Mouse (Mus musculus): ENCODE data around the gene 1700030J22Rik. TPM values are rescaled to one million over a fixed set of nuclear protein-coding genes. Genes with fewer than 3 reads are reported as not detected.

1700030J22Rik gene
- polyA plus RNA-seq, 1 experiment from 2014 or later, result 2.1 TPM

DNA sequence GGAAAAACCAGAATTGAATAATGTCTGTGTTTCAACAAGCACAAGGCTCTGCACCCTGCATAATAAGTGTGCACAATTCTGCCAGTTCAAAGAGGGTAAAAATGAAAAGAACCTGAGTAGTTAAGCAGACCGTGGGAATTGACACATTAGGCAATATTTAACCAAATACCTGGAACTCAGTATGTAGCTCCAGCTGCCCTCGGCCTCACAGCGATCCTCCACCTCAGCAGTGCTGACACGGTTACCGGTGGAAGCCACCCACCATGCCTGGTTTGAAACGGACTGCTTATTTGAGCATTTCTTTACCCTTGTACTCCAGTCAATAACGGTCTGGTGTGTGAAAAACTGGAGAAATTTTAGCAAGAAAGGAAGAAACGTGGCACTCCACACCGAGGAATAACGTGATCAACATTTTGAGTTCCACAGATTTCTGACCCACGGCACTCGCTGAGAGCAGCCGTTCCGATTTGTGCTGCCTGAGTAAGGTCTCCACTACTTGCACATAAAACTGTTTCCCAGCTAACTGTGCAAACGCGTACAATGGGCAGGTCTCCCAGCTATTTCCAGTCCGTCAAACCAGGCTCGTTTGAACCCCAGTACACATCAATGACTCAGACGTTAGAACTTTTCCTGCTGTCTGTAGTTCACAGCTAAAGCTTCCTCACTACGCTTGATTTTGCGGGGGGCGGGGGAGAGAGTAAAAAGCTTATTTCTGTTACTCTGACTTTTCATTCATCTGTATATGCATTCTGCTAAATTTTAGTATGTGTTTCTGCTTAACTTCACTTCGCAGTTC, 13.6 kb upstream of the 1700030J22Rik start:
- ATAC-seq (ENCODE audit: insufficient number of reproducible peaks, low FRiP score, low TSS enrichment, low read depth), result no peak
- Histone ChIP-seq H3K4me3 (peak overlapping the region; percentile 58), H3K4me1 (peaks cover 10% of the 10 kb centered on the region), H3K27ac (no peak overlapping the region), H3K9ac (0 out of 2 replicates have a peak overlapping the region, but pooled peaks have one; percentile 54), H3K9me3 (no peaks in the 10 kb centered on the region), H3K4me2 (peak overlapping the region; percentile 89), H3K36me3 (no peaks in the 10 kb centered on the region), H3K27me3 (no peaks in the 10 kb centered on the region)
- 7% methylated on average over 23 of the region's 23 CpGs for WGBS

DNA sequence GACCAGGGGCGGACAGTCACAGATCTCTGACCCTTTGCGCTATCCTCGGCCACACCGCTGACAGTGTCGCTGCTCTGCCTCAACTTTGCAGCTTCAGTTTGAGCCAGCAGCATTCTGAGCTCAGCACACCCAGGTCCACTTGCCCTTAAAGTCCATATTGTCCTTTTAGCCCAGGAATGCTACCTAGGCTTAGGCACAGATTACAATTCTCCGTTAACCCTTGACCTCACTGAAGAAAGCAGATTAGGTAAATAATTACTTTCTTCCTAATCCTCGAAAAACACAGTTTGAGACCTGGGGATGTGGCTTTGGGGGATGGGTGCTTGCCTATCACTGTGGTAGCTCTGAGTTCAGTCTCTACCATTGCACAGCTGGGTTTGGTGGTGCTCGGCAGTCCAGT, 12.5 kb upstream of the 1700030J22Rik start:
- Histone ChIP-seq H3K9me3 (no peaks in the 10 kb centered on the region), H3K4me2 (no peak overlapping the region), H3K4me3 (no peak overlapping the region), H3K27me3 (no peaks in the 10 kb centered on the region), H3K27ac (no peak overlapping the region), H3K36me3 (peaks cover 7% of the 10 kb centered on the region), H3K4me1 (peaks cover 10% of the 10 kb centered on the region), H3K9ac (no peak overlapping the region)
- WGBS, result 92% methylated on average over 8 of the region's 8 CpGs
- no peak for ATAC-seq (ENCODE audit: insufficient number of reproducible peaks, low FRiP score, low TSS enrichment, low read depth)

DNA sequence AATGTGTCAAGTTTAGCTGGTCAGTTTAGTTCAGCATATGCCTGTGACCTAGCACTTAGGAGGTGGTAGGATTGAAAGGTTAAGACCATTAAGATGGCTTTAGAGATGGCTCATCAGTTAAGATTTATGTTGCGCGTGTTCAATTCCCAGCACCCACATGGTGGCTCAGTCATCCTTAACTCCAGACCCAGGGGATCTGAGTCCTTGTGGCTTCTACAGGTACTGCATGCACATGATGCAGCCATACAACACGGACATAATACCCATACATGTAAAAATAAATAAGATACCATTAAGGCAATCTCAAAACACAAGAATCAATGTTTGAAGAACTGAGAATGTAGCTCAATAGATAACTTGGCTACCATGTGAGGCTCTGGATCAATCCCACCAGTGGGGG, 11.1 kb upstream of the 1700030J22Rik start:
- no peaks in the 10 kb centered on the region for H3K27me3 ChIP-seq
- no peak overlapping the region for H3K4me2 ChIP-seq
- no peak for ATAC-seq (ENCODE audit: insufficient number of reproducible peaks, low FRiP score, low TSS enrichment, low read depth)
- H3K9me3 ChIP-seq, result no peaks in the 10 kb centered on the region
- WGBS, result 91% methylated on average over 3 of the region's 3 CpGs
- H3K36me3 ChIP-seq, result peaks cover 21% of the 10 kb centered on the region
- peaks cover 10% of the 10 kb centered on the region for H3K4me1 ChIP-seq
- H3K9ac ChIP-seq, result no peak overlapping the region
- no peak overlapping the region for H3K4me3 ChIP-seq
- H3K27ac ChIP-seq, result no peak overlapping the region

DNA sequence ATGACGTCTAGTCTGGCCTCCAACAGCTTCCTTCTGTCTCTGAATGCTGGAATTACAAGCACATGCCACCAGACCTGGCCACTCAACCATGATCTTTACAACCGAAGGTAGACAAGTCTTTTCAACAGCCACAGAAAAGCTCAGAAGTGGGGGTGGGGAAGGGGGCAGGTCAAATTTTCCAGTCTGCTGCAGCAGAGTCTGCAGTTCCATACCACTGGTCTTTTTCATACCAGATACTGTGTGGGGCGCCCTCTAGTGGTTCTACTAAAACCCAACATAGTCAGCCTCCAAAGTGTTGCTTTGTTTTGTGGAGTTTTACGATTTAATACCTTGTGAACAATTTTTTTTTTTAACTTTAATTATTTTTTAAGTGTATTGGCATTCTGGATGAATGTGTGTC, 1.4 kb upstream of the 1700030J22Rik start:
- Histone ChIP-seq H3K27ac (no peak overlapping the region), H3K36me3 (peaks cover 18% of the 10 kb centered on the region), H3K9me3 (no peaks in the 10 kb centered on the region), H3K4me1 (peaks cover 12% of the 10 kb centered on the region; the same call in 1 of the 2 replicates), H3K27me3 (no peaks in the 10 kb centered on the region), H3K4me3 (no peak overlapping the region), H3K4me2 (no peak overlapping the region), H3K9ac (no peak overlapping the region)
- no peak for ATAC-seq (ENCODE audit: insufficient number of reproducible peaks, low FRiP score, low TSS enrichment, low read depth)
- 23% methylated on average over 4 of the region's 4 CpGs for WGBS

GRCm38 (mm10) chr8:116978052-116978451, 707 bp downstream of the 1700030J22Rik start:
- 32% methylated on average over 8 of the region's 8 CpGs for WGBS
- H3K4me3 ChIP-seq, result peak overlapping the region; percentile 64
- peaks cover 16% of the 10 kb centered on the region; the same call in 1 of the 2 replicates for H3K4me1 ChIP-seq
- H3K9ac ChIP-seq, result peak overlapping the region; percentile 21; the same call in 1 of the 2 replicates
- no peak overlapping the region for H3K27ac ChIP-seq
- H3K9me3 ChIP-seq, result no peaks in the 10 kb centered on the region
- no peak for ATAC-seq (ENCODE audit: insufficient number of reproducible peaks, low FRiP score, low TSS enrichment, low read depth)
- no peaks in the 10 kb centered on the region for H3K27me3 ChIP-seq
- H3K4me2 ChIP-seq, result peak overlapping the region; percentile 74
- no peaks in the 10 kb centered on the region for H3K36me3 ChIP-seq

DNA sequence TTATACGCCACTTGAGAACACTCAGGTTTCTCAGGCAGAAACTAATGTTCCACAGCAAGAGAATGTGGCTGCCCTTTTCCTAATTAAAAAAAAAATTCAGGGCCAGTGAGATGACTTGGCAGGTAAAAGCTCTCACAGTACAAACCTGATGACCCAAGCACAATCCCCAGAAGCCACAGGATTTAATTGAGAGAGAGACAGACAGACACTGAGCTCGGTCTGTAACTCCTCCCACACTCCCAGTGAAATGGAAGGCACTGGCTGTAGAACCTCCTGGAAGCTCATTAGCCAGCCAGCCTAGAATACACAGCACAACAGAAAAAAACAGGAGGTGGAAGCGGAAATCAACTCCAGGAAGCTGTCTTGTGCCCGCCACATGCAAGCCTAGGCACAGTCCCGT, 3.2 kb downstream of the 1700030J22Rik start:
- no peaks in the 10 kb centered on the region for H3K36me3 ChIP-seq
- no peaks in the 10 kb centered on the region for H3K27me3 ChIP-seq
- H3K27ac ChIP-seq, result no peak overlapping the region
- peaks cover 16% of the 10 kb centered on the region; the same call in 1 of the 2 replicates for H3K4me1 ChIP-seq
- H3K4me2 ChIP-seq, result no peak overlapping the region
- no peak overlapping the region for H3K9ac ChIP-seq
- H3K9me3 ChIP-seq, result no peaks in the 10 kb centered on the region
- no peak for ATAC-seq (ENCODE audit: insufficient number of reproducible peaks, low FRiP score, low TSS enrichment, low read depth)
- H3K4me3 ChIP-seq, result no peak overlapping the region
- WGBS, result 52% methylated on average over 5 of the region's 5 CpGs

- 35% methylated on average over 5 of the region's 5 CpGs for WGBS
- Histone ChIP-seq H3K9me3 (no peaks in the 10 kb centered on the region), H3K36me3 (no peaks in the 10 kb centered on the region), H3K4me2 (no peak overlapping the region), H3K4me1 (peaks cover 15% of the 10 kb centered on the region; the same call in 1 of the 2 replicates), H3K9ac (no peak overlapping the region), H3K27ac (no peak overlapping the region), H3K27me3 (no peaks in the 10 kb centered on the region), H3K4me3 (no peak overlapping the region)
- no peak for ATAC-seq (ENCODE audit: insufficient number of reproducible peaks, low FRiP score, low TSS enrichment, low read depth)
Measured at GRCm38 (mm10) chr8:116975066-116975465, 3.7 kb downstream of the 1700030J22Rik start.

- Histone ChIP-seq H3K27me3 (no peaks in the 10 kb centered on the region), H3K27ac (no peak overlapping the region), H3K36me3 (no peaks in the 10 kb centered on the region), H3K9me3 (no peaks in the 10 kb centered on the region), H3K9ac (no peak overlapping the region), H3K4me2 (no peak overlapping the region), H3K4me3 (no peak overlapping the region), H3K4me1 (0 out of 2 replicates have a peak, but pooled peaks cover 4% of the 10 kb centered on the region)
- 86% methylated on average over 6 of the region's 6 CpGs for WGBS
- no peak for ATAC-seq (ENCODE audit: insufficient number of reproducible peaks, low FRiP score, low TSS enrichment, low read depth)
Measured at GRCm38 (mm10) chr8:116969531-116969930, 9.2 kb downstream of the 1700030J22Rik start.

GRCm38 (mm10) chr8:116954415-116954814, 24.3 kb downstream of the 1700030J22Rik start:
- H3K4me1 ChIP-seq, result peaks cover 13% of the 10 kb centered on the region
- no peak for ATAC-seq (ENCODE audit: insufficient number of reproducible peaks, low FRiP score, low TSS enrichment, low read depth)
- 96% methylated on average over 9 of the region's 9 CpGs for WGBS
- H3K9me3 ChIP-seq, result no peaks in the 10 kb centered on the region
- no peak overlapping the region for H3K4me2 ChIP-seq
- peaks cover 66% of the 10 kb centered on the region for H3K36me3 ChIP-seq
- no peaks in the 10 kb centered on the region for H3K27me3 ChIP-seq
- no peak overlapping the region for H3K4me3 ChIP-seq
- no peak overlapping the region for H3K27ac ChIP-seq
- H3K9ac ChIP-seq, result no peak overlapping the region

- Histone ChIP-seq H3K4me1 (peaks cover 13% of the 10 kb centered on the region), H3K4me3 (no peak overlapping the region), H3K9me3 (no peaks in the 10 kb centered on the region), H3K9ac (no peak overlapping the region), H3K27ac (no peak overlapping the region), H3K4me2 (no peak overlapping the region), H3K27me3 (no peaks in the 10 kb centered on the region), H3K36me3 (peaks cover 47% of the 10 kb centered on the region)
- 86% methylated on average over 8 of the region's 8 CpGs for WGBS
- ATAC-seq (ENCODE audit: insufficient number of reproducible peaks, low FRiP score, low TSS enrichment, low read depth), result no peak
Measured at GRCm38 (mm10) chr8:116952428-116952827, 26.3 kb downstream of the 1700030J22Rik start.

- Histone ChIP-seq H3K9ac (no peak overlapping the region), H3K4me2 (no peak overlapping the region), H3K4me3 (no peak overlapping the region), H3K36me3 (peaks cover 40% of the 10 kb centered on the region), H3K4me1 (peaks cover 13% of the 10 kb centered on the region), H3K27ac (no peak overlapping the region), H3K9me3 (no peaks in the 10 kb centered on the region), H3K27me3 (no peaks in the 10 kb centered on the region)
- no peak for ATAC-seq (ENCODE audit: insufficient number of reproducible peaks, low FRiP score, low TSS enrichment, low read depth)
- 86% methylated on average over 2 of the region's 2 CpGs for WGBS
Measured at GRCm38 (mm10) chr8:116951778-116952177, 27.0 kb downstream of the 1700030J22Rik start.

GRCm38 (mm10) chr8:116951369-116951768, 27.4 kb downstream of the 1700030J22Rik start:
- no peak overlapping the region for H3K27ac ChIP-seq
- no peaks in the 10 kb centered on the region for H3K27me3 ChIP-seq
- no peak overlapping the region for H3K4me3 ChIP-seq
- H3K9me3 ChIP-seq, result no peaks in the 10 kb centered on the region
- WGBS, result 39% methylated on average over 5 of the region's 5 CpGs
- no peak for ATAC-seq (ENCODE audit: insufficient number of reproducible peaks, low FRiP score, low TSS enrichment, low read depth)
- peaks cover 36% of the 10 kb centered on the region for H3K36me3 ChIP-seq
- no peak overlapping the region for H3K4me2 ChIP-seq
- no peak overlapping the region for H3K9ac ChIP-seq
- peaks cover 13% of the 10 kb centered on the region for H3K4me1 ChIP-seq

All from limb, embryonic 15.5 days (tissue).